Mouse (Mus musculus) yolk sac, embryonic 10.5 days (tissue): ENCODE measurements around the gene Ciz1.

ENCODE experiments used
- DNase-seq: peaks from one replicate; pipeline ENCODE4 v3.0.0-alpha.2; 2017; ENCODE audit warnings: low spot score

Ciz1 gene

GRCm38 (mm10) chr2:32381141-32381774, 29.1 kb downstream of the Ciz1 start:
- DNase-seq: no peak

GRCm38 (mm10) chr2:32381775-32382223, 29.7 kb downstream of the Ciz1 start, which contains the start of gene 1110008P14Rik:
TSS of gene 1110008P14Rik (minus strand) at chr2:32381938.
- peak; percentile 95 for DNase-seq

GRCm38 (mm10) chr2:32382689-32383088, 30.6 kb downstream of the Ciz1 start:
- DNase-seq: no peak

GRCm38 (mm10) chr2:32387706-32388490, 35.8 kb downstream of the Ciz1 start, which contains the start of gene Lcn2:
TSS of gene Lcn2 (minus strand) at chr2:32388252.
- DNase-seq: no peak

- DNase-seq: no peak
These were observed 37.0 kb downstream of the Ciz1 start for GRCm38 (mm10) chr2:32389157-32389556.

- DNase-seq: no peak
These were observed 38.7 kb downstream of the Ciz1 start for GRCm38 (mm10) chr2:32390871-32391270.

- no peak for DNase-seq
These were observed 39.9 kb downstream of the Ciz1 start for GRCm38 (mm10) chr2:32392063-32392462.

GRCm38 (mm10) chr2:32394973-32395372, 42.8 kb downstream of the Ciz1 start:
- DNase-seq: peak; percentile 47

GRCm38 (mm10) chr2:32395484-32395945, 43.4 kb downstream of the Ciz1 start, which contains the start of gene Ptges2:
TSS of gene Ptges2 (plus strand) at chr2:32395896.
- DNase-seq: peak; percentile 95

- DNase-seq: peak; percentile 95
These were observed 44.0 kb downstream of the Ciz1 start for GRCm38 (mm10) chr2:32395946-32396621.

GRCm38 (mm10) chr2:32396695-32397094, 44.6 kb downstream of the Ciz1 start:
- no peak for DNase-seq

- DNase-seq: peak; percentile 84
These were observed 52.5 kb downstream of the Ciz1 start for GRCm38 (mm10) chr2:32404663-32405062.

- DNase-seq: no peak
These were observed 55.2 kb downstream of the Ciz1 start for GRCm38 (mm10) chr2:32407144-32407824.

- peak; percentile 71 for DNase-seq
These were observed 56.6 kb downstream of the Ciz1 start for GRCm38 (mm10) chr2:32408429-32409424.

GRCm38 (mm10) chr2:32411407-32411806, 59.3 kb downstream of the Ciz1 start:
- DNase-seq: no peak

- DNase-seq: no peak
These were observed 60.8 kb downstream of the Ciz1 start for GRCm38 (mm10) chr2:32412742-32413531.

GRCm38 (mm10) chr2:32413936-32414335, 61.8 kb downstream of the Ciz1 start:
- DNase-seq: no peak

- no peak for DNase-seq
These were observed 63.7 kb downstream of the Ciz1 start for GRCm38 (mm10) chr2:32415801-32416200.

GRCm38 (mm10) chr2:32416556-32416955, 64.4 kb downstream of the Ciz1 start:
- no peak for DNase-seq

GRCm38 (mm10) chr2:32417486-32417885, 65.4 kb downstream of the Ciz1 start:
- DNase-seq: no peak
